Mouse (Mus musculus): Measurements from ENCODE around the gene Denr.

The Denr gene

DNA sequence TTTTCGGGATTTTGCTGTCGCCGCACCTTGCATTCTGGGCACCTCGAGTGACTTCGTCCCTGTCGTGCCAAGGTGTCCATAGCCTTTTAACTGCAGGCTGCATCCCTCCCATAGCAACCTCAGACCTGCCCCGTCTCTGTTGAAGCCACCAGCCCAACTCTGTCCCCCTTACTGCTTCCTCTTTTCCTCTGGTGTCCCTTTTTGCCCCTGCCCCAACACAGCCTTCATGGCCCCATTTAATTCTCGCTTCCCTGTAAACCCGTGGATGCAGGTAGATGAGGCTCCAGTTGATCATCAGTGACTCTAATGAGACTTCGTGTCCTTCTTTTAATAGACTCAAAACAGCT is 629 bp downstream of the Denr start:
- DNase-seq (ENCODE audit: low spot score in 2 of 2): no peak

DNA sequence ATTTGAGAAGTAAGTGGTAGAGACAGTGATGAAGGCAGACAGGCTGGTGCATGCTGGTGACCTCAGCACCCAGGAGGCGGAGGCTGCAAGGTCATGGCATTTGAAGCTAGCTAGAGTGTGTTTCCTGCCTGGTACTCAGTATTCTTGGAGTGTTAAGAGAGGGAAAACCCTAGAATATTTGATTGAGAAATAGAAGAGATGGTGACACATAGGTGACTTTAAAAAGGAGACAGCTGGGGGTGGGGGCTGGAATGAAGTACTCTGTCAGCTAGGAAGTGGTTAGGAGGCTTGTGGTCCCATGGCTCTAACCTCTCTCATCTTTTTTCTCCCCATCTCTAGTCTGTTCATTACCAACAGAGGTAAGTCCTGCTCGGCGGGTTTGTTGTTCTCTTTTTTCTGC is 7.9 kb downstream of the Denr start:
- DNase-seq (ENCODE audit: low spot score in 2 of 2): no peak

DNA sequence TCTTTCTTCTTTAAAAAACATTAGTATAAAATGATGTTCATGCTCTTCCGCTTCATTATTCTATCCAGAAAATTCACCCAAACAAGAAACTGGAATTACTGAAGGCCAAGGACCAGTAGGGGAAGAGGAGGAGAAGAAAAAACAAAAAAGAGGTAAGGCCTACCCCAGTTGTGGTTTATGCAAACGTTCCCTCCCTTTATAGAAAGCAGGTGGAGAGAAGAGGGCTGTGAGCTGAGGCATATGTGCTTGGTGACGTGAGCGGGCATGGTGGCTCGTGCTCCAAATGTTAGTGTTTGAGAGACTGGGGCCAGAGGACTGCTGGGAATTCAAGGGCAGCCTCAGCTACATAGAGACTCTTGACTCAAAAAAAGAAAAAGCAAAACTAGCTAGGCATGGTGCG is 15.1 kb downstream of the Denr start:
- DNase-seq (ENCODE audit: low spot score in 2 of 2): no peak

DNA sequence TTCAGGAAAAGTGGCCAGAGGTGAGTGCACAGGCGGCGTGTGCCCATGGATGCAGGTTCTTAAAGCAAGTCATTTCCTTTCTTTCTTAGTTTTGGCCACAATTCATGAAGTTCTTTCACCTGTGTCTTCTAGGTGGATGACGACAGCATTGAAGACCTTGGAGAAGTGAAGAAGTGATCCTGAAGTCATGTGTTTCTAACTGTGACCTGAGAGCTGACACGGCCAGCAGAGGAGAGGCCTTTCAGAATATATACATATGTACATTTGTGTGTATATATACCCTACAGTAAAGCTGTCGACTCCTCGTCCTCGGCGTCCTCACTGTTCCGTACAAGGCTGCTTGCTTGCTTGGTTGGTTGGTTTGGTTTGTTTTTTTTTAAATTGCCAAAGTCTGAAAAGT is 20.1 kb downstream of the Denr start, which contains the start of gene Gm43518:
Gene Gm43518, plus strand, starts transcription at position 301 of the 400 bp plus-strand sequence.
- DNase-seq (ENCODE audit: low spot score in 2 of 2): no peak

DNA sequence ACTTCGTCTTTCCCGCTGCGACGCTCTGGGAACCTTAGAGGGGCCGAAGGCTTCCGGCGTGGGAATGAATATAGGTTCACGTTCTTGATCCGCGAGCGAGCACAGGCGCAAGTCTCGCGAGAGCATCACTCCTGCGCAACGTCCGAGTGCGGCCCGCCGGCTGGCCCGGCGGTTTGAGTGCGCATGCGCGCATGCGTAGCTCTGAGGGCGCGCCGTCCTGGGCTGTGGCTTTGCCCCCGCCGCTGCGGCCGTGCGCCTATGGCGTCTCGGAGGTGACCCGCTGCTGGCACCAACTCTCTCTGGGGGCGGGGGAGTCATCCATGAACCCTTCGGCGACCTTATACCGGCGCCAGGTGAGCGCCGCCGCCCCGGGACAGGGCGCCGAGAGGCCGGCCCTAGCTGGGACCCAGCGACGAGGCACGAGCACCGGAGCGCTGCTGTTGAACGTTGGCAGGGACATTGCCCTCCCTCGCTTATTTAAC is 23.6 kb downstream of the Denr start, which contains the start of gene Ccdc62:
Gene Ccdc62, plus strand, starts transcription at position 172 of the 482 bp plus-strand sequence.
- DNase-seq (ENCODE audit: low spot score in 2 of 2): peak; percentile 84 to 92

DNA sequence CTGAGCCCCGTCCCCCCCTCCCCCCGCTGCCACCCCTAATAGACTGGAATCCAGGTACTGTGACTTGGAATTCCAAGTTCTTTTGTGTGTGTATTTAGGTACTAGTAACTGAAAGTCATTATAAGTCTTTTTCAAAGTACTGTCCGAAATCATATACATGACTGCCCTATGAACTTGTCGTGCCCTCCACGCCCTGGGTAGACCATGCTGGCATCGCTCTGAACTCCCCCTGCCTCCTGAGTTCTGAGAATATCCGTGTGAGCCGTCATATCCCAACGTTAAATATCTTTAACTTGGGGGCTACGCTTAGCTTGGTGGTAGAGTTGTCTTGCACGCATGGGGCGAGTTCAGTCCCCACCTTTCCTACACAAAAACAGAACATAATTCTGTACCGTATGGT is 24.2 kb downstream of the Denr start:
- DNase-seq (ENCODE audit: low spot score in 2 of 2): no peak

DNA sequence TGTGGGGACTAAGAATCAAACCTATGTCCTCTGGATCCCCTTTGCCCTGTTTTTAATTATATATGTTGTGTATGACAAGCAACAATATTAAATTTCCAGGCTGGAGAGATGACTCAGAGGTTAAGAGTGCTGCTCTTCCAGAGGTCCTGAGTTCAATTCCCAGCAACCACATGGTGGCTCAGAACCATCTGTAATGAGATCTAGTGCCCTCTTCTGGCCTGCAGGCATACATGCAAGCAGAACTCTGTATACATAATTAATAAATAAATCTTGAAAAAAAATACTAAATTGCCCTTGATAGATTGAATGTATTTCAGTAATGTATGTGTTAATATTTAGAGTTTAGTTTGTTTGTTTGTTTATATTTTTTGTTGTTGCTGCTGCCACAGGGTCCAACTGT is 26.0 kb downstream of the Denr start:
- DNase-seq (ENCODE audit: low spot score in 2 of 2): no peak

DNA sequence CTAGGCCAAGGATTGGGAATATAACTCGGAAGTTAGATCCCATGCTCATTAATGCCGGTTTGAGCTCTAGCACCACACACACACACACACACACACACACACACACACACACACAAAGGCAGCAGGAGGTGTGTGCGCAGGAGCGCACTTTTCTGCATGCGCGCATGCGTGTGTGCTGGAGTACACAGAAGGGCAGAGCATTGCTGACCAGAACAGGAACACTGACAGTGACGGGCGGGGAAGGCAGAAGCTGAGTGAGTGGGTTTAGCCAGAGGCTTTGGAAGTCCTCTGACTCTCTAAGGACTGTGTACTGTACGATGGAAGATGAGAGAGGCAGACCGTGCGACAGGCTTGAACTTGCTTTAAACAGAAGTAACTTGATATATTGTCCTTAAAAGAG is 26.6 kb downstream of the Denr start:
- no peak for DNase-seq (ENCODE audit: low spot score in 2 of 2)

DNA sequence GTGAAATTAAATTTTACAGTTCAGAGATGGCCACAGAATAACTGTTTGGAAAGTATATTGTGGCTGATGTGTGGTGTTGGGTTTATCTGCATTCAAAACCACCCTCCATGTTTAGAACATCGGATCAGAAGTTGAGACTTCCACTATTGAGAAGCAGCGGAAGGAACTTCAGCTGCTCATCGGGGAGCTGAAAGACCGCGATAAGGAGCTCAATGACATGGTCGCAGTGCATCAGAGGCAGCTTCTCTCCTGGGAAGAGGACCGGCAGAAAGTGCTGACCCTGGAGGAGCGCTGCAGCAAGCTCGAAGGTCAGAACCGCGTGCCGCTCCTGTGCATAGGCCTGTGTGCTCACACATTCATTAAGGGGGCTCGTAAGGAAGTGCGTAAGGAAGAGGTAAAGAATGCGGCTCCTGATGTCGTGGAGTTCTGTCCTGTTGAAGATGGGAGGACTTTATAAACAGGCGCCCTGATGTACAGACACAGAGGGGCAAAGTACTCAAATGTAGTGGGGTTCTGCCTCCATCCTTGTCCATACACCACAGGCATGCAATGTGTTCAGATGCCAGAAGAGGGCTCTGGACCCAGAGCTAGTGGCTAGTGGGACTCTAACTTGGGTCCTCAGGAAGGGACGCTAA is 27.1 kb downstream of the Denr start:
- no peak for DNase-seq (ENCODE audit: low spot score in 2 of 2)

DNA sequence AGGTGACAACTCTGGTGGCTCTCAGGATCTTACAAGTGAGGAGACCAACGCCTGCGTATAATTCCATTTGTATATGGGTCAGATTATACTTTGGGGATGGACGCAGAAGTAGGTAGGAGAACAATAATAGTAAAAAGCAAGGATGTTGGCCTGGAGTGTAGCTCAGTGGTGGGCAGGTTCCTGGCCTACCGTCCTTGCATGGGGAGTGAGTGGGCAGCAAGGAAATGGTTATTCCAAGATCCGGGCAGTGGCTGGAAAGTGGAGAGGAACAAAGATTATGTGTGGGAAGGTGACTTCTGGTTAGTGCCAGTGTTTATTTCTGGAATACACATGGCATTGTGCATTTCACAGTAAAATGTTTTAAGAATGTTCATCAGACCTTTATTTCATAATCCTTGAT is 29.0 kb downstream of the Denr start:
- no peak for DNase-seq (ENCODE audit: low spot score in 2 of 2)

DNA sequence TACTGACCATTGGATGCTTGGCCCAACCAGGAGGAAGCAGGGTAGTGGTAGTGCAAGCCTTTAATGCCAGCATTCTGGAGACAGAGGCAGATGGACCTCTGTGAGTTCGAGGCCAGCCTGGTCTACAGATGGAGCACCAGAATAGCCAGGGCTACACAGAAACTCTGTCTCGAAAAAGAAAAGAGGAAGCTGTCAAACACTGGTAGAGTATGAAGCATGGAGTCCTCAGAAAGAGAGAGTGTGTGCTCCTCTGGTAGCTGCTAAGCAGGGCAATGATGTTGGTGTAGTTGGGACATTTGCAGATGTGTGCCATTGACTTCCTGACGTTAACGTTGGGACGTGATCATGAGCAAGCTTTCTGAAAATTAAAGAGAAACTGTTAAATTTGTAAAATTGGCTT is 31.5 kb downstream of the Denr start:
- DNase-seq (ENCODE audit: low spot score in 2 of 2): no peak

DNA sequence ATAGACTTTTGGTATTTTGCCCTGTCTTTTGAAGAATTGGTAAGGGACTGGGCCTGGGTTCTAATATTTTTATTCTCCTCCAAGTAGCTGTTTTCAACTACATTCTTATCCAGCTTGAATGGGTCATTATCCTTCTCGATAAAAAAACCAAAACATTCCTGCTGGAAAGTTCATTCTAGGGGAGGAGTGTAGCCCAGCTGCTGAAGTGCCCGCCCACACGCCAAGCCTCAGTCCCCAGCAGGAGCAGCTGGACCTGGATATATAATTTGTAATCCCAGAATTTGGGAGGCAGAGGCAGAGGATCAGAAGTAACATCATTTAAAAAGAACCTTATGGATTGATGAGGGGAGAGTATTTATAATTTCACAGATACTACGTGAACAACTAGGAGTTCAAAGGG is 39.6 kb downstream of the Denr start:
- no peak for DNase-seq (ENCODE audit: low spot score in 2 of 2)

DNA sequence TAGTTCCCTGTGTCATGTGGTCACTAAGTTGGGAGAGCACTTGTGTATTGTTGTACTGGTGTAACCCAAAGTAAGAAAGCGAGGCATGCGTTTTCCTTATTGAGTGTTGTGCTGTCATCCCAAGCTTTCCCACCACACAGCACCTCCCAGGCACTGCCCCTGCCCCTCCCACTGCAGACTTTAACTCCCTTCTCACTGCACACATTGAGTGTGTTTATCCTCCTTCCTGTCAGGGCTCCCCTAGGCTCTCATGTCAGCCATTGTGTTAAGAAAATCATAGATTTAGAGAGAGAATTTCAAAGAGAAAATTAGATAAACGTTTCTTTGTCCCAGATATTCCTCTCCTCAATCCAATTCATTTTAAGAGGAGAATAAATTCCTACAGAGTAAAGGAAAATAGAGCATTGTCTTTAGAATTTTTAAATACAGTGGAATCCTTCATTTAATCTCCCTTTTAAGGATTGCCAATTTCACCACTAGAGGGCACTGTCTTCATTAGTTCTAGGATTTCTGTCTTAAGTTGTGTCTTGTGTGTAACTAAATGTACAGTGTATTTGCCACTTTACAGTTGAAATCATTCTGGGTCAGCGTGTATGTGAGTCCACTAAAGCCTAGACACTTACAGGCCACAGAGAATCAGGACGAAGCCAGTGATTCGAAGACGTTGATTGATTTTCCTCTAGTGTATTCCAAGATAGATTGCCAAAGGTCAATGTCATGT is 40.2 kb downstream of the Denr start:
- DNase-seq (ENCODE audit: low spot score in 2 of 2): peak in 1 of 2 experiments; percentile 43

DNA sequence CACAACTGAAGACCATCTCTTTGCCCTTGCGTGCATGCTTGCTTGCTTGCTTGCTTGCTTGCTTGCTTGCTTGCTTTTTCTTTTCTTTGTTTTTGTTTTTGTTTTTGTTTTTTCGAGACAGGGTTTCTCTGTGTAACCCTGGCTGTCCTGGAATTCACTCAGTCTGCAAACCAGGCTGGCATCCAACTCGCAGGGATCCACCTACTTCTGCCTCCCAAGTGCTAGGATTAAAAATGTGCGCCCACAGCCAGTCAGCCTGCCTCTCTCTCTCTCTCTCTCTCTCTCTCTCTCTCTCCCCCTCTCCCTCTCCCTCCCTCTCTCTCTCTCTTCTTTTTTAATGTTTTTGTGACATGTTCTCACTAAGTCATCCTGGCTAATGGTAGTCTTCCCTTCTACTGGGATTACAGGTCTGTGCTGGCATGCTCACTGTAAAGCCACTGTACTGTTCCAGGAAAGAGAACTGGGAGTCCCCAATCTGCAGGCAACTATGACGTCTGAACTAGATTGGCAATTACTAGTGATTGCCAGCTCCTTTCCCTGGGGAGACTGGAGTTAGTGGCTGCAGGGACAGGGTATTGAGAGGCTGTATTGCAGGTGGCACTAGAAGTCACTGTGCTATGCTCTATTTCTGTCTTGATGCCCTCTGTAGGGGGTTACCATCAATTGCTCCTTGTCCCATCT is 45.5 kb downstream of the Denr start:
- DNase-seq (ENCODE audit: low spot score in 2 of 2): peak; percentile 43 to 61

DNA sequence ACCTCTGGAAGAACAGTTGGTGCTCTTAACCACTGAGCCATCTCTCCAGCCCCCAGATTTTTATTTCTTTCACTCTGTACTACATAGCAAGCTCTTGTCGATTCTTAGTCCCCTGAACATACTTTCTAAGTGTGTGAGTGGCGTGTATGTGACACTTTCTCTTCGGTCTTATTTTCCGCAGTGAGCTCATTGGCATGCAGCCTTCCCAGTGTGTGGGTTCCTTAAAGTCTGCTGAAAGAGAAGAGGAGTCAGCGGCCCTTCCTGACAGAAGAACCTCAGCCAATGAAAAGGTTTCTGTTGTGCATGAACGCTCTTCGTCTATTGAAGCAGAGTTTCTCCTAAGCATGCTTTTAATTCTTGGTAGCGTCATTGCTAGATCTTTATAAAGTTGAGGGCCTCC is 50.2 kb downstream of the Denr start:
- DNase-seq (ENCODE audit: low spot score in 2 of 2): no peak

DNA sequence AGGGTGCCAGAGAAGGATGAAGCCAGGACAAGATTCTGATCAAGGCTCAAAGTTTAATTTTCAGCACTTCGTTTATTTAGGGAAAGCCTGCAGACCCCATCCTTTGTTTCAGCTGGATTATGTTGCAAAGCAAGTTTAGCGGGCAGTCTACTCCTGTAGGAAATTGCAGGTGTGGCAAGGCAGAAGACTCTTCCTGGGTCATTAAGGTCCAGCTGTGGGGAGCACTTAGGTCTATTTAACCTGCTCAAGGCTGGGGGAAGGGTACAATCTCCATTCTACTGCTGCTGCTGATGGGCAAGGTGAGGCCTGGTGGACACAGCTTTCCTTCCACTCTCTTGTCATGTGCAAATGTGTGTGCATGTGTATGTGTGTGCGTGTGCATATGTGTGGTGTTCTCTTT is 52.0 kb downstream of the Denr start:
- no peak for DNase-seq (ENCODE audit: low spot score in 2 of 2)

DNA sequence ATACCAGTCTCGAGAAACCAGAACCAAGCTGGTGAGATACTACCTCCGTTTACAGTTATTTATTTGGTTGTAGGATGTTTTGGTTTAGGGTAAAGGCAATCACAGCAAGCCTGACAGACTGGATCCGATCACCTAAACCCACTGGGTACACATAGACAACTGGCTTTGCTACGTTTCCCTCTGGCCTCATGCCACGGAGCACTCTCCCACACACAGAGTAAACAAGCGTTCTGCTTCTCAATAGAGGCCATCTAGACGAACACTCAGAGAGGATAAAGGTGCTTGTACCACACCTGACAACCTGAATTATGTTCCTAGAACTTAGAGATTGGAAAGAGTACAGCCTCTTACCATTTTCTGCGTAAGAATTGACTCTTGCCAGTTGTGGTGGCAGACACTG is 53.2 kb downstream of the Denr start:
- DNase-seq (ENCODE audit: low spot score in 2 of 2): no peak

DNA sequence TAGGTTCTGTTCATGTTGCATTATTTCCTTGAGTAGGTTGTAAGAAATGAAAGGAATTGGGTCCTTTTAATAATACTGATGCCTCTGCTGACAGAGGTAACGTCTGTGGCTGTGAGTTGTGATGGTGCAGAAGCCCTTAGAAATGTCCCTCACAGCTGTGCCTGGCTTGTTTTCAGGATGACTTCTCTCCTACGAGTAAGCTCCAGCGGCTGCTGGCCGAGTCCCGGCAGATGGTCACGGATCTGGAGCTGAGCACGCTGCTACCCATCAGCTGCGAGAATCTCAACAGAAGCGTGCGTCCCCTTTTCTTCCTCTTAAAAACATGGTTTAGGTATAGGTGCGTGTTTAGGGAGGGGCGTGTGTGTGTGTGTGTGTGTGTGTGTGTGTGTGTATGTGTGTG is 54.1 kb downstream of the Denr start:
- no peak for DNase-seq (ENCODE audit: low spot score in 2 of 2)

DNA sequence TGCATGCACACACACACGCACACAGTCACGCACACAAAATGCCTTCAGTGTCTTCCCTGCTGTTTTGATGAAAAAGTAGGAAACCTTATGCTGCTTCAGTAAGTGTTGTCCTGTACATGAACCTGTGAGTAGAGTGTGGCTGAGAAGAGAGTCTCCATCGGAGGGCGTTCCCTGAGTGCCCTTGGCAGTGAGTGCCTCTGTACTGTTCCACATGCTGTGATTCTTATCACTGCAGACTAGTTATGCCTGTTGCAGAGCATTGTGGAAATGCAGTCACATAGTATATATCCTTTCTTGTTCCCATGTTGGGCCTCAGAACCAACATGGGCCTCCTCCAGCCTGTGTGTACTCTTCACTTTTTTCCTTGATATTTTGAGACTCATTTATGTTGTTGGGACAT is 57.2 kb downstream of the Denr start:
- DNase-seq (ENCODE audit: low spot score in 2 of 2): no peak

DNA sequence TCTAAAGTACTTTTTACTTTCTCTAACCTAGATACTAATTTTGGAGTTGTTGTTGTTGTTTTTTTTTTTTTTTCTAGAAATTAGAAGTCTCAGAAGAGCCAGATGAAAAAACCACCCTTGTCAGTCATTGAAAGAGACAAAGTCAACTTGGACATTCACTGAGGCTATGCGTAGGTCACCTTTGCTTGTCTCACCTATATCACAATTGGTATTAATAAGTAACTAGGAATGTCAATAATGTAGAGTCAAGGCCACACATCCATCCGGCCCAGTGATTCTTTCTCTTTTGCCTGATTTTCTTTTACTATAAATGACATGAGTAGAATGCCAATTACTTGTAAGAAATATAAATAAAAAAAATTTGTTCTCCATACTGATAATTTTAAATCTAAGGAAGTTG is 59.8 kb downstream of the Denr start:
- DNase-seq (ENCODE audit: low spot score in 2 of 2): no peak

DNA sequence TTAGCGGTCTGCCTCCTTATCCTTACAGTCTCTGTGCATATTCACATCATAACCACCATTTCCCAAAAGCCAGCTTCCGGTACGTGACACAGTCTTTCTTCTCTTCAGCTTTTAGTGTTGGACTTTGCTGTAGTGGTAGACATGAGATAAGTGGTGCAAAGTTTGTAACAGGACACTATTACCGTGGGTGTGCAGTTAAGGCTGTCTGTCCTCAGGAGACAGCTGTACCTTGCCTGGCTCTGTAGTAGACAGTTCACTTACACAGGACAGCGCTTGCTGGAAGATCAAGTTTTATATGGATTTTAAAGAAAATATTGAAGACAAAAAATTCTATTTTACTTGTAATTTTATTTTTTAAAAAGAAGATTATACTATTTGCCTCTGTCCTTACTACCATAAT is 61.5 kb downstream of the Denr start:
- no peak for DNase-seq (ENCODE audit: low spot score in 2 of 2)

DNA sequence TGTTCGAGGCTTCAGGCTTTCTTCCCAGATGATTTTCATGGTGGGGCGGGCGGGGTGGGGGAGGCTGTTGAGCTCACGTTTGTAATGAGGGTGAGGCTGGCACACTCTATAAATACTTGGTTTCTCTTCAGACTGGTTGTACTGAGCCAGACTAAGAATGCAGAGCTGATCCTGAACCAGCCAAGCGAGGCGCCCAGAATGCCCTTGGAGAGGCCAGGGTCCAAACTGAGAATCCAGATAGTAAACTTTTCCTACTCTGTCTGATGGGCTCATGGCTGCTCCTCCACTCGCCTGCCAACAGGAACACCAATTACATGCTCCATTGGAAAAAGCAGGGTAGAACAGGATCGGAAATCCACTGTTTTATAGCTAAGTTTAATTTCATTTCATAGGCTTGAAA is 62.2 kb downstream of the Denr start:
- no peak for DNase-seq (ENCODE audit: low spot score in 2 of 2)

DNA sequence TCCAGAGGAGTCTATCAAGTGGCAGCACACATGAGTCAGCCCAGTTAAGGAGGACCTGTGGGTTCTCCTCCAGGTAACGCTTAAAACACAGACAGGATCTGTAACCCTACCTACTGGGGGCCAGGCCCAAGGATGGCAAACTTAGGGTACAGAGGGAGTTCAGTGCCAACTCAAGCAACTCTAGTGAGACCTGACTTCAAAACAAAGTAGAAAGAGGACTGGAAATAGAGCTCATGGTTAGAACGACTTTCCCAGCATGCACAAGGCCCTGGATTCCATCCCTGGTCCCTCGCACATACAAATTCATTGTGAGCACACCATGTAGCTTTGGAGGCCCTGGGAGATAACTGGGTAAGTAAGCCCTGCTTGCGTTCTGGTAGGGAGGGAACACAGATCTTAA is 63.6 kb downstream of the Denr start:
- no peak for DNase-seq (ENCODE audit: low spot score in 2 of 2)
